Mouse (Mus musculus): ENCODE data around the gene Rpl28. TPM values are rescaled to one million over a fixed set of nuclear protein-coding genes. Genes with fewer than 3 reads are reported as not detected.
"Not testable (repeated sequence)": the region's sequence is repeated elsewhere in the genome, so short reads cannot be mapped to it uniquely, and the experiment has no call there.

The Rpl28 gene
- total RNA-seq, 2 experiments from 2014 or later: 468 to 578 TPM

- DNase-seq: no peak
Measured at GRCm38 (mm10) chr7:4782759-4783158, 9.9 kb upstream of the Rpl28 start, which contains the start of the genes Il11 and Tmem190. Gene Il11, minus strand, starts transcription at chr7:4782859. Gene Tmem190, plus strand, starts transcription at chr7:4782937.

GRCm38 (mm10) chr7:4783667-4784268 lies 8.9 kb upstream of the Rpl28 start:
- DNase-seq: no peak

DNA sequence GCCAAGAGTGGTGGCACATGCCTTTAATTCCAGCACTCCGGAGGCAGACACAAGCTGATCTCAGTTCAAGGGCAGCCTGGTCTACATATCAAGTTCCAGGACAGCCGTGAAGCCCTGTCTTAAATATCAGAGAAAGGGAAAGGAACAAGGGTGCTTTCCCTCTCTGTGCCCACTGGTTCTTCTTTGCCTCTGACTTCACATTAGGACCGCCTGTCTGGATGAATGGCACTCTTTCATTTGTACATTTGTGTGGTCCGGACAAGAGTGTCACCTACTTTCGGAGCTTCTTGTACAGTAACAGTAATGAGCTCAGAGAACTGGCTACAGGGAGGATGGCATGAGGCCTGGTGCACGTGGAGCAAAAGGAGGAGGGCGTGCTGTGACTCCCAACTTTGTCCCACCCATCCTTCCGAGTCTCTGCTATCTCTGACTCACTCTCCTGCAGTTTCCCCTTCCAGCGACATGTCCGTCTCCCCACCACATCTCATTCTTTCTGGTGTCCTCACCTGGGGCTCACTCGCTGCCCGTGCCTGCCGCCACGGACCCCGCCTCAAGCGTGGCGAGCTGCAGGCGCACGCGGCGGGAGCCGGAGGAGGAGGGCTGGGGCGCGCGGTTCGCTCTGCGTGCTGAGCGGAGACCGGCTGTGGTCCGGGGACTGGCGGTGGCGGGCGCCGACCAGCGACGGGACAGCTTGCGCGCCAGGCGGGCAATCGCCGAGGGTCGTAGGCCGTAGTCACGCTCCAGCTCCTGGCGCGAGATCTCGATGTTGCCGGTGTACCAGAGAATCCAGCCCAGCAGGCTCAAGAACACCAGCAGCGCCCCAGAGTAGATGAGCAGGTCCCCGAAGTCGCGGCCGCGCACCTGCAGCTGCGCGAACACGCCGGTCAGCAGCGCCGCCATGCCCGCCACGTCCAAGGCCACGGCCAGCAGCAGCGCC lies 3.9 kb upstream of the Rpl28 start:
- peak; percentile 64 to 67 for DNase-seq

GRCm38 (mm10) chr7:4789436-4789935 lies 3.2 kb upstream of the Rpl28 start, which contains the start of gene Tmem238:
Gene Tmem238, minus strand, starts transcription at chr7:4789656.
- peak; percentile 52 to 63 for DNase-seq

GRCm38 (mm10) chr7:4793248-4793647 lies 574 bp downstream of the Rpl28 start:
- DNase-seq: peak in 1 of 2 experiments; percentile 29

GRCm38 (mm10) chr7:4793674-4794073 lies 1.0 kb downstream of the Rpl28 start:
- DNase-seq: no peak

DNA sequence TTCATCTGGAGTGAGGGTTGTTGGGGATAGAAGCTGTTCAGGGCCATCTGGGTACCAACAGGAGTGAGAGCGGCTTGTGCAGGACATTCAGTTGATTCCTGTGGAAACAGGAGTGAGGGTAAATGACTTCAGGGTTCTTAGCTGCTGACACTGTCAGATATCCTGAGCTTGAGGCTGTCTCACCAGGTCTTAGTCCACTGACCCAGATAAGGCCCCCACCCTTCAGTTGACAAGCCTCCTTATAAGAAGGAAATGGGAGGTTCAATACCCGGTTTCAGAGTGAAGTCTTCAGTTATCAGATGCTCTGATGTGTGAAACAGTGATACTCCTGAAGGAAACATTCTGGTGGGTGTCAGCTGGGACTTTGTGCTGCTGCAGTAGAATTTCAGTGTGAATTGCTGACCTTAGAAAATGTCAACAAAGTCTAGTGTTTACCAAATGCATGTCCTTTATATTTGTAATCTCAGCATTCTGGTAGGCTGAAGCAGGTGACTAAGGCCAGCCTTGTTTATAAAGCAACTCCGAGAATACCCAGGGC lies 2.0 kb downstream of the Rpl28 start:
- DNase-seq: no peak

DNA sequence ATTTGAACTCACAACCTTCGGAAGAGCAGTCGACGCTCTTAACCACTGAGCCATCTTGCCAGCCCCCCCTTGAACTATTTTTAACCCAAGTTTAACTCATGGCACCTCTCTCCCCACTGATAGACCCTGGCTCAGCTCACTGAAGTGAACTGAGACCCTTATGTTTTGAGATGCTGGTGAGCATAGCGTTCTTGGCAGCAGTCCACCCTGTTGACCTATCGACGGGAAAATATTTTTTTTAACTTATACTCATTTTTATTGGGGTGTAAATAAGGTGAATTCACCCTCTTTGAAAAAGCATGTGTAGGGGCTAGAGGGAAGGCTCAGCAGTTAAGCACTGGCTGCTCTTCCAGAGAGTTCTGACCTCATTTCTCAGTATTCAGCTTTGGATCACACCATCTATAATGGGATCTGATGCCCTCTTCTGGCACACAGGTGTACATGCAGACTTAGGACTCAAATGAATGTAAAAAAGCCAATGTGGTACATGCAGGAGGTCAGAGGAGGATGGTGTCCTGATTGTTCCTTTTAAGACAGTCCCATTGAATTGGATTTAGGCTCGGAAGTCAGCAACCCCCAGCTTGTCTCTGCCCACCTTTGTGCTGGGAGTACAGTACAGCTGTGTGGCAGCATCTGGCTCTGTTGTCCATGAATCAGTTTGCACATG lies 3.2 kb downstream of the Rpl28 start:
- peak; percentile 38 to 41 for DNase-seq

- DNase-seq: no peak
Measured at GRCm38 (mm10) chr7:4802247-4802646, 9.6 kb downstream of the Rpl28 start.

DNA sequence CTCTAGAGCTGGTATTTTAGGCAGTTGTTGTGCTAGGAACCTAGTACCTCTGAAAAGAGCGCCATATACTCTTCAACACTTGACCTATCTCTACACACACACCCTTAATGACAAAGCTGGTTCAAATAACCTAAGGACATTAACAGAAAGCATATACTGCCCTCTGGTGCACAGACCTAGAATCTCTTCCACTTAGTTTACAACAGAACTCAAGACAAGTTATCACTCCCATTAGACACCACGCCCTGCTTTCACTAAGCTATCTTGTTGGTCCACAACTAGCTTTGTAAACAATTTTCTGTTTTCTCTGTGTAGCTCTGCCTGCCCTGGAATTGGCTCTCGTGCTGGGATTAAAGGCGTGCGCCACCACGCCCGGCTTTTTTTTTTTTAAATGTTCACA lies 14.0 kb downstream of the Rpl28 start:
- DNase-seq: peak; percentile 28 to 49

DNA sequence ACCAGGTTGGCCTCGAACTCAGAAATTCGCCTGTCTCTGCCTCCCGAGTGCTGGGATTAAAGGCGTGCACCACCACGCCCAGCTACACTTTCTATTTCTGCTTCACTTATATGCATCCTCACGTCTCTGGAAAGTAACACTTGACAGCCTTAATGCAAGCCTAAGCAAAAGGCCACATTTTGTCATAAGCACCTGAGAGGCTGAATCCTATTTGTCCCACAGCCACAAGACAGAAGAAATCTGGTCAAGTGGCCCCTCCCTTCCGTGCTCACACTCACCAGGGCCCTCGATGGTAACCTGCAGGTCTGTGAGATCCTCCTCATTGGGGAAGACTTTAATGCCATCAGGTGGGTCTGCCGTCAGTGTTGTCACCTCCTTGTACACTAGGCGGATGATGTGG lies 18.5 kb downstream of the Rpl28 start:
- DNase-seq: not testable (repeated sequence)

GRCm38 (mm10) chr7:4811842-4812302 lies 19.2 kb downstream of the Rpl28 start:
- no peak for DNase-seq

GRCm38 (mm10) chr7:4812303-4813104 lies 19.8 kb downstream of the Rpl28 start, which contains the start of gene Ube2s:
Gene Ube2s, minus strand, starts transcription at chr7:4812590.
- peak; percentile 99 to 100 for DNase-seq

- DNase-seq: no peak
Measured at GRCm38 (mm10) chr7:4813105-4813791, 20.6 kb downstream of the Rpl28 start.

DNA sequence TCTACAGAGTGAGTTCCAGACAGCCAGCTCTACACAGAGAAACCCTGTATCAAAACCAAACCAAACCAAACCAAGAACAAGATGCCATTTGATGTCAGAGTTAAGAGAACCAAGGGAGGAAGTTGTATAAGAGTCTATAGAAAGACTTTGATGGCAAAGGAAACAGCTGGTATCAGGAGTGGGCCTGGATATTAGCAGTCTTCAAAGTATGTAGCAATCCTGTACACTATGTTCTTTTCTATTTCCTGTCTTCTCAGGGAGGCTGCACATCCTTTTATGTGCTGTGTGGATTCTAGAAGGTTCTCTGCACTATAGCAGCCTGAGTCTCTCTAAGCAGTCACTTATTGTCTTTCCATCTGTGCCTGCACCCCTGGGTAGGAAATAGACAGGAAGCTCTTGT lies 23.9 kb downstream of the Rpl28 start:
- DNase-seq: no peak

- DNase-seq: not testable (repeated sequence)
Measured at GRCm38 (mm10) chr7:4820925-4821324, 28.3 kb downstream of the Rpl28 start.

GRCm38 (mm10) chr7:4821690-4822089 lies 29.0 kb downstream of the Rpl28 start:
- DNase-seq: no peak

- DNase-seq: no peak
Measured at GRCm38 (mm10) chr7:4822162-4822907, 29.7 kb downstream of the Rpl28 start.

GRCm38 (mm10) chr7:4825365-4825764 lies 32.7 kb downstream of the Rpl28 start:
- no peak for DNase-seq

- DNase-seq: no peak
Measured at GRCm38 (mm10) chr7:4830476-4830875, 37.8 kb downstream of the Rpl28 start.

Measured in heart, adult 18-20 months (tissue).